Mouse (Mus musculus) embryonic facial prominence, embryonic 10.5 days (tissue): ENCODE results near the gene Lacc1. TPM values are rescaled to one million over a fixed set of nuclear protein-coding genes. Genes with fewer than 3 reads are reported as not detected.

Experiments
- DNase-seq: peaks from one replicate; pipeline ENCODE4 v3.0.0-alpha.2; 2017; ENCODE audit warnings: low spot score
- H3K27ac ChIP-seq: fragments of 300-500 bp; sonication (generic); replicated peaks from 2 replicates; pipeline ENCODE4 v1.5.1; 2016; ENCODE audit warnings: mild to moderate bottlenecking
- H3K27me3 ChIP-seq: fragments of 300-500 bp; sonication (generic); replicated peaks from 2 replicates; pipeline ENCODE4 v1.6.1; 2016; ENCODE audit warnings: low read depth, mild to moderate bottlenecking; ENCODE audit not compliant: poor library complexity, severe bottlenecking
- H3K36me3 ChIP-seq: fragments of 300-500 bp; sonication (generic); replicated peaks from 2 replicates; pipeline ENCODE4 v1.6.1; 2016; ENCODE audit warnings: mild to moderate bottlenecking, moderate library complexity
- H3K4me1 ChIP-seq: fragments of 300-500 bp; sonication (generic); 2 replicates; pipeline ENCODE4 v1.6.1; 2016
- H3K4me3 ChIP-seq: fragments of 300-500 bp; sonication (generic); 2 replicates; pipeline ENCODE4 v1.5.1; 2016; ENCODE audit warnings: mild to moderate bottlenecking, moderate library complexity
- H3K9me3 ChIP-seq: fragments of 300-500 bp; sonication (generic); 2 replicates; pipeline ENCODE4 v1.6.1; 2016; ENCODE audit warnings: mild to moderate bottlenecking
- WGBS: fragments of 180-500 bp; shearing (Covaris S2); methylation state at CpG from one replicate; pipeline ENCODE4 v1.1.7; 2016; 5-methylcytosine and 5-hydroxymethylcytosine counted together
- polyA plus RNA-seq: library from polyadenylated mRNA; unstranded; fragments of >200 nt; fragmentation: Nextera tagmentation; extraction: Ambion mirVana; gene quantifications from 2 replicates; pipeline ENCODE4 v1.2.1, GENCODE M21; 2016

The Lacc1 gene
- polyA plus RNA-seq, result 4.8 and 5.4 TPM in 2 replicates

DNA sequence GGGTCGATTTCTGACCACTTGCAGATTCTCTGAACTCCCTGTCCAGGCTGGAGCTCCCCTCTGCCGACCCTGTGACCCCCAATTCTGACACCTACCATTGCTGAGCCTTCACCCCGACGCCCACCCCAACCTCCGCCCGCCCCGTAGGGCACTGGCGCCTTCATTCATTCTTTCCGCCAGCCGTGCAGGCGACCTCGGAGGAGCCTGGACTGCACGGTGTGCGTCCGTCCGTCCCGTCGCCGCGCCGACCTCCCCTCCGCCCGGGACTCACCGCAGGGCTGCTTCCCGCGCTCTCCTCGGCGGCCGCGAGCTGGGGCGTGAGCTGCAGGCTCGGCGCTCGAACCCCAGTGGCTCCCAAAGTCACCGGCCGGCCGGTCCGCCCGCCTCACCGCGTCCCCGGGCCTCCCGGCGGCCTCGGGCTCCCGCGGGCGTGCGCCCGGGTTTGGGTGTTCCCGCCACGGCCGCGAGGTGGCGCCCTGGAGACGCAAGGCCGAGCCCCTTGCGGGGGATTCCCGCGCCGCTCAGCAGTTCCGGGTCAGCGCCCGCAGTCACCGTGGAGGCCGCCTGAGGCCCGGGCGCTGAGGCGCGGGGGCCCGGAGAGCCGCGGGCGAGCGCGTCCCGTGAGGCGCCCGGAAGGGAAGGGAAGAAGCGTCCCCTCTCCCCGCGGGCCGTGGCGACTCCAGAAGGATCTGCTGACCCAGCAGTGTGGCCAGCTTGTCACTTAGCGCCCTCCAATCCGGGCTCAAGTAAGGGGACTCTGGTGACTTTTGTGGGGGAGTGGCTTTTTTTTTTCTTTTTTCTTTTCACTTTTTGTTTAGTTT, at the start of gene Lacc1, which contains the start of gene Ccdc122:
Gene Lacc1 (minus strand): TSS at position 679 of the 821 bp plus-strand sequence.
Gene Ccdc122 (plus strand): TSS at position 547 of the 821 bp plus-strand sequence.
- Histone ChIP-seq H3K9me3 (no peaks in the 10 kb centered on the region), H3K4me1 (peaks cover 19% of the 10 kb centered on the region), H3K27me3 (peaks cover 7% of the 10 kb centered on the region; the same call in 1 of the 2 replicates), H3K4me3 (peak within 1 kb of the TSS; percentile 70), H3K27ac (peak within 1 kb of the TSS; percentile 89), H3K36me3 (no peaks in the 10 kb centered on the region)
- under 1% methylated on average over 86 of the region's 86 CpGs for WGBS
- peak; percentile 88 for DNase-seq

DNA sequence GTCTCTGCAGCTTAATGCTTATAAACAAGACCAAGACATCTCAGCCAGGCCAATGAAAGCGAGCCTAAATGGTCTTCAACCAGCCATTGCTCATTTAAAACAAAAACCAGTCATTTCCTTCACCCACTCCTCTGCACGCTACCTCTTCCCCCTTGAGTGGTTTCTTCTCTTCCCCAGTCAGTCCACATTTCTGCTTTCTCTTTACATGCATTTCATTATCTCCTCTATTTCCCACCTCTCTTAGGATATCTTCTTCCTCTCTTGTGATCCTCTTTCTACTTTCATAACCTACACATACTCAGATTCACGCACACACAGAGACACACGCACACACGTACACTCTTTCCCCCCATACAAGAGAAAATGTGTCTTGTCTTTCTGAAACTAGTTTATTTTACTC, 44.5 kb upstream of the Lacc1 start:
- H3K36me3 ChIP-seq, result no peaks in the 10 kb centered on the region
- H3K4me1 ChIP-seq, result 0 out of 2 replicates have a peak, but pooled peaks cover 2% of the 10 kb centered on the region
- DNase-seq, result no peak
- H3K4me3 ChIP-seq, result no peak overlapping the region
- H3K27ac ChIP-seq, result no peak overlapping the region
- H3K9me3 ChIP-seq, result no peaks in the 10 kb centered on the region
- WGBS, result 93% methylated on average over 5 of the region's 5 CpGs
- no peaks in the 10 kb centered on the region for H3K27me3 ChIP-seq

DNA sequence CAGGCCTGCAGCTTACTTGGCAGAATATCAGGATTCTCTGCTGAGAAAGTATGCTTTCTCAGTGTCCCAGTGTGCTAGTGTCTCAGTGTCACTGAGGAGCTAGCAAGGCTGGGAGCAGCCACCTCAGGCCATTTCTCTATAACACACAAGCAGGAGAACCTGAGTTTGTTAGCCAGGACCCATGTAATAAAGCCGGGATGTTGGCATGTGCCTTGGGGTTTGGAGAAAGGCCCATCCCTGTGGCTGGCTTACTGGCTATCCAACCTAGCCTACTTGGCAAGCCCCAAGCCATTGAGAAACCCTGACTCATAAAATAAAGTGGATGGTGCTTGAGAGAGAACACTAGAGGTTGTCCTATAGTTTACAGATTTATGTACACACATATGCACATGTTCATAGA, 32.7 kb upstream of the Lacc1 start:
- Histone ChIP-seq H3K9me3 (no peaks in the 10 kb centered on the region), H3K27me3 (no peaks in the 10 kb centered on the region), H3K4me3 (no peak overlapping the region), H3K27ac (no peak overlapping the region), H3K4me1 (no peaks in the 10 kb centered on the region), H3K36me3 (no peaks in the 10 kb centered on the region)
- WGBS, result 92% methylated on average over 1 of the region's 1 CpGs
- DNase-seq, result no peak

DNA sequence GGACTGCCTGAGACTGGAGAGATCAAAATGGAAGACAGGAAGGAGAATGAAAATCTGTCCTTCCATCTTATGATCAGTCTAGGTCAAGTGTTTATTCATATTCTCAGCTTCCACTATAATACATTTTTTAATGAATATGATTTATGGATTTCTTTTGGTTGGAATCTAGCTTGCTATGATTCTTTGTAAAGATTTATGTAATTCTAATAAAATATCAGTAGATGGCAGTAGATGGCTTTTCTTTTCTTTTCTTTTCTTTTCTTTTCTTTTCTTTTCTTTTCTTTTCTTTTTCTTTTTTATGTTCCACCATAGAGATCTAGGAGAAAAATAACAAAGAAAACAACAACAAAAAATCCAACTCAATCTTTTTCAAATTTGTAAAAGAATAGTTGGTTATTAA, 16.6 kb upstream of the Lacc1 start:
- DNase-seq, result no peak
- Histone ChIP-seq H3K4me3 (no peak overlapping the region), H3K27me3 (no peaks in the 10 kb centered on the region), H3K9me3 (peaks cover 4% of the 10 kb centered on the region; the same call in 1 of the 2 replicates), H3K27ac (no peak overlapping the region), H3K4me1 (no peaks in the 10 kb centered on the region), H3K36me3 (no peaks in the 10 kb centered on the region)

DNA sequence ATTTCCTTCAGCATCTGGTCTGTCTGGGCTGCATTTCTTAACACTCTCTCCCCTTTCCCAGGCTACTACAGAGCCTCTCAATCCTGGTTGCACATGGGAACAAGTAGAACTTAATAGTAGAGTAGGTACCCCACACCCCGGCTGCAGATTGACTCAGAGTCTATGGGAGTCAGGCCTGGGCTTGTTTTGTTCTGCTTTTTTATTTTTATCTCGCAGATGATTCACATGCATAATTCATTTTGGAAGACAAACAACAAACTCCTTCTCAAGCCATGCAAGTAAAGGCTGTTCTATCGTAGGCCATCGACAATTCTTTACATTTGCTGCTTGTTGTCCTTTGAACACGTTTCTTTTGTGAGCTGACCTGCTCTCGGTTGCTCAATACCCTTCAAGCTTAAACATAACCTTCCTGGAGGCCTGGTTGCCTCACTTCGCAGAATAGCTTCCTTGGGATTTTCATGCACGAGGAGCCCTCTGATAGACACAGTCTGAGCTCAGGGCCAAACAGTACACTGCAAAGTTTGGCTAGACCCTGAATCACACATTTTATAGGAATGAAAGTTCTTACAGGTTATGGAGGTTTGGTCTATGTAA, 1.2 kb upstream of the Lacc1 start:
- H3K36me3 ChIP-seq, result no peaks in the 10 kb centered on the region
- H3K27ac ChIP-seq, result no peak overlapping the region
- H3K4me1 ChIP-seq, result peaks cover 19% of the 10 kb centered on the region
- H3K27me3 ChIP-seq, result peaks cover 7% of the 10 kb centered on the region; the same call in 1 of the 2 replicates
- H3K4me3 ChIP-seq, result no peak overlapping the region
- DNase-seq, result no peak
- 88% methylated on average over 8 of the region's 8 CpGs for WGBS
- no peaks in the 10 kb centered on the region for H3K9me3 ChIP-seq

DNA sequence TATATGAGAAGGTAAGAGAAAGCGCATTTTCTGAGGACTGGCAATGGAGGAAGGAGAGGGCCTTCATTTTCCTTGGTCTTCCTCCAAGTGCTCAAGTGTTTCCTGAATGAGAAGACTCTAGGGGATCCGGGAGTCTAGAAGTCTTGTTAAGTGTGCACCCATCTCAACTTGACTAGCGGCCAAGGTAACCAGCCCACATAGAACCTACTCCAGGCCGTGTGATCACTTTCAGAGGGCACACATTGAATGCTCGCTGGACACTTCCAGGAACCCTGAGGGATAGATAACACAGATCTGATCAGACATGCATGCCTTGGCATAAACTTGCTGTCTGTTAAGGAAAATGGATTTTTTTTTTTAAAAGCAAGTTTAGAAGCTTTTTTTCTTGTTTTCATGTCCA, 626 bp upstream of the Lacc1 start:
- 89% methylated on average over 5 of the region's 5 CpGs for WGBS
- Histone ChIP-seq H3K4me3 (no peak overlapping the region), H3K27me3 (peaks cover 7% of the 10 kb centered on the region; the same call in 1 of the 2 replicates), H3K4me1 (peaks cover 19% of the 10 kb centered on the region), H3K9me3 (no peaks in the 10 kb centered on the region), H3K36me3 (no peaks in the 10 kb centered on the region), H3K27ac (no peak overlapping the region)
- no peak for DNase-seq

DNA sequence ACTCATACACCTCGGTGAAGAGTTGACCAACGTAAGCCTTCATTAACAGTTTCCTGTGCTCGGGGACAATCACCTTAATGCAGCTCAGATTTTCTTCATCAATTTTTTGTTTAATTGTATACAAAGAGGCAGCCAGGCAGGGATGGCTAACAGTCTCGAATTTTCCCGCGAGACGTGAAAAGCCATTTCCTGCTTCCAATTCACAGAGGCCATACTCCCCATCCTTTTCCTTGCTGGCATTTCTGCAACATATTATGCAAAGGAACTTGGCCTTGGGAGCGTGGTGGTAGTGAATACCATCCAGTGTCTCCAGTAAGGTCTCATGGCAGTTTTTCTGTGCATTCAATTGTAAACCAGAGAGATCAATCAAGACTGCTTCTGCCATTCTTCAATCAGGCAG, 1.7 kb downstream of the Lacc1 start:
- peaks cover 7% of the 10 kb centered on the region; the same call in 1 of the 2 replicates for H3K27me3 ChIP-seq
- no peak overlapping the region for H3K4me3 ChIP-seq
- H3K36me3 ChIP-seq, result no peaks in the 10 kb centered on the region
- H3K27ac ChIP-seq, result no peak overlapping the region
- WGBS, result 86% methylated on average over 8 of the region's 8 CpGs
- peaks cover 19% of the 10 kb centered on the region for H3K4me1 ChIP-seq
- H3K9me3 ChIP-seq, result no peaks in the 10 kb centered on the region
- DNase-seq, result no peak

DNA sequence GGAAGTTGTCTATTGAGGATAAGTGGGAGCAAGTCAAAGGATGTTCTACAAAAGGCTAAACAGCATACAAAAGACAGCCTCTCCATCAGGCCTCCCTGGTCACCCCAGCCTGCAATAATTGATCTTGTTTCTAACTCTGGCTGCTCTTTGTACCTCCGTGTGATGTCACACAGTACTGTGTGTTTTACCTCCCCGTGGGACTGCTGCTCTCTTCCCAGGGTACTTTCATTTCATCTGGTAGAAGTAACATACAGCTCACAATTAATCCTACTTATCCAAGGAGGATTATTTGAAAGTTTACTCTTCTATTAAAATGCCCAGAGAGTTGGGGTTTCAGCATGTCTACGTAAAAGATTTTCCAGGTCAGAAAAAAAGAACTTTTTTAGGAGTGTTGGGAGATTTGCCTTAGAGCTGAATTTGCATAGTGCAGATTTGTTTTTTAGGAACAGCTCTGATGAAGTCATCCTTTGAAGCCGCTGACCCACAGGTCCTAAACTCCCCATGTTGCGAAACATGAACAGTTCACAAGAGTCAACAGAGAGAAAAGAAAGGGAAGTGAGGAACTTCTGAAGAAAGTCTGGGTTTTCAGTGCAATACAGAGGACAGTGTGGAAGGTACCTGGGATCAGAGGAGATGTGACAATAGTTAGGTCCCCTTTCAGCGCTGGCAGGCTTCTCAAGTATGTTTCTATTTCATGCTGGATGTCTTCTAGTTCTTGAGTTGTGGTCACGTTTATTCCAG, 2.4 kb downstream of the Lacc1 start:
- Histone ChIP-seq H3K9me3 (no peaks in the 10 kb centered on the region), H3K36me3 (no peaks in the 10 kb centered on the region), H3K27me3 (peaks cover 7% of the 10 kb centered on the region; the same call in 1 of the 2 replicates), H3K27ac (no peak overlapping the region), H3K4me1 (peaks cover 23% of the 10 kb centered on the region), H3K4me3 (no peak overlapping the region)
- 69% methylated on average over 7 of the region's 7 CpGs for WGBS
- no peak for DNase-seq

DNA sequence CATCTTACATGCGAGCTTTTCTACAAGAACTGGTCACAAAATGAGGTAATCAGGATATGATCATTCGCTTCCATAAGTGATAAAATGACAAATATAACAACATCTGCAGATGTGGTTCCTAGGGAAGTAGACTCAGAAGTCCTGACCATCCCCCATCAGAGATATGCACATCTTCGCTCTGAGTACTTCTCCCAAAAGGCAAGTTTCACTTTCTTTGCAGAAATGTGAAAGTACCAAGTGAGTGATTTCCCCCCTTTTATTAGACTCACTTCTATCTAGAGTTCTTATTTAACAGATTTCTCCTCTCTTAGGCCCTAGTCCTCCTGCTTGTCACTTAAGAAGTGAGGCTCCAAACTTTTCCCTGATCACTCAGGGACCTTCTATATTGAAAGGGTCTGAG, 3.3 kb downstream of the Lacc1 start:
- 94% methylated on average over 3 of the region's 3 CpGs for WGBS
- DNase-seq, result no peak

DNA sequence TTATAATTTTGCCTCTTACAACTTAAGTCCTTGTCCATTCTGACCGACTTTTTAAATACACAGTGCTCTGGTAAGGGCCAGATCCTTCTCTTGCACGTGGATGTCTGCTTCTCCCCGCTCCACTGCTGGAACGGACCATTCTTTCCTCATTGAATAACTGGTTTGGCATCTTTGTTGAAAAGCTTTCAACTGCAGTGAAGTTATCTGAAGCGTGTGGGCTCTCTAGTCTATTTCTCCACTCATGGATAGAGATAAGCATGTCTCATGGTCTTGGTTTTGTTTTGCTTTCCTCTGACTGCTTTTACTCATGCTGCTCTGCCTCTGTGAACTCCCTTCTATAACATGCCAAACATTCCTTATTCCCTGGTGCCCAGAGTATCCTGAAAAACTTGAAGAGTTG, 4.3 kb downstream of the Lacc1 start:
- peaks cover 7% of the 10 kb centered on the region; the same call in 1 of the 2 replicates for H3K27me3 ChIP-seq
- WGBS, result 77% methylated on average over 5 of the region's 5 CpGs
- no peaks in the 10 kb centered on the region for H3K9me3 ChIP-seq
- no peak overlapping the region for H3K4me3 ChIP-seq
- H3K27ac ChIP-seq, result no peak overlapping the region
- DNase-seq, result no peak
- H3K36me3 ChIP-seq, result no peaks in the 10 kb centered on the region
- H3K4me1 ChIP-seq, result peaks cover 25% of the 10 kb centered on the region

More for the DNA sequence above, 3.3 kb downstream of the Lacc1 start:
- no peak overlapping the region for H3K27ac ChIP-seq
- peaks cover 7% of the 10 kb centered on the region; the same call in 1 of the 2 replicates for H3K27me3 ChIP-seq
- H3K36me3 ChIP-seq, result no peaks in the 10 kb centered on the region
- peaks cover 25% of the 10 kb centered on the region for H3K4me1 ChIP-seq
- no peak overlapping the region for H3K4me3 ChIP-seq
- no peaks in the 10 kb centered on the region for H3K9me3 ChIP-seq

DNA sequence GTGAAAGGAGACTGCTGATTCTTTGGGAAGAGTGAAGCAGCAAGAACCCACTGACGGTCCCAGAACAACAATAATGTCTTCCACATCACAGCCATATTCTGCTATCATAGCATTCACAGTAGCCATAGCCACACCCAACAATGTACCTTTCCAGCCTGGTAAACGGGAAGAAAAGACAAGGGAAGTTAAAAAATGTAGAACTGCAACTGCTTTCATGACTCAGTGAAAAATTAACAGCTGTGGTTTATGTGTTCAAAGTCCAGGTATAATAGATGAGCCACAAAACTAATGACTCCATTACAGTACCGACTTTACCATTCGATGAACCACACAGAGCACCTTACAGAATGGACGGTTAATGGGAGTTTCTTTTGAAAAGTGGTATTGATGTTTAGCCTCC, 5.9 kb downstream of the Lacc1 start:
- Histone ChIP-seq H3K9me3 (no peaks in the 10 kb centered on the region), H3K4me3 (no peak overlapping the region), H3K27me3 (peaks cover 3% of the 10 kb centered on the region; the same call in 1 of the 2 replicates), H3K4me1 (peaks cover 16% of the 10 kb centered on the region), H3K27ac (no peak overlapping the region), H3K36me3 (no peaks in the 10 kb centered on the region)
- DNase-seq, result no peak
- WGBS, result 91% methylated on average over 5 of the region's 5 CpGs

DNA sequence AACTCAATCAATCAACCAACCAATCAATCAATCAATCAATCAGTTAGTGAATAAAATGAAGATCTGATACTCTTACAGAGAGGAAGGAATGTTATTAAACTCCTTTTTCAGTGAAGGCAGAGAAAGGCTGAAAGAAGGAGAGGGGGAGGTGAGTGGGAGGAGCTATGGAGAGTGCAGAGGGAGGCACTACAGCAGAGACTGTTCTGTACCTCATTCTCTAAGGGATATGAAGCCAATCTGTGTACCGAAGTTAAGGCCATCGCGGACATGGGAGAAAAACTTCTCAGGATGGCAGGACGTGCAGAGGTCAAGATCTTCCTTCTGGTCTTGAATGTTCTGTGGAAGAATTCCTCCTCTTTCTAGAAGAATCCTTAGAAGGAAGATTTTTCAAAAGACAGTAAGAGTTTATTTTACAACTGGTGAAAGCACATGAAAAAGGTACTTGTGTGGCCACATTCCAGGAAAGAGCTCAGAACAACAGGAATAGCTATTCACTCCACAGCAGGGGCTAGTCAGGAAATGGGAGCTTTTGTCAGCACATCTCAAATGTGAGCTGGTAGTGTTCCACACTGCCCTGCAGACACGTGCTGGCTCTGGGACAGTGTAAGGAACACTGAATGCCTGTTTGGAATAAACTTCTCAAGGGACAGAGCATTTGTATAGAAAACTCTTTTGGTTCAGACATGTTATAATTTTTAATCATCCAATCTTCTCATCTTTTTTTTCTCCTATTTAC, 7.2 kb downstream of the Lacc1 start:
- Histone ChIP-seq H3K27me3 (no peaks in the 10 kb centered on the region), H3K9me3 (no peaks in the 10 kb centered on the region), H3K27ac (no peak overlapping the region; the same call in 1 of the 2 replicates), H3K36me3 (no peaks in the 10 kb centered on the region), H3K4me3 (no peak overlapping the region), H3K4me1 (peaks cover 12% of the 10 kb centered on the region)
- WGBS, result 56% methylated on average over 5 of the region's 5 CpGs
- DNase-seq, result no peak
